Mouse (Mus musculus) intestine, embryonic 14.5 days (tissue): ENCODE results near the gene Gpr3. TPM values are rescaled to one million over a fixed set of nuclear protein-coding genes. Genes with fewer than 3 reads are reported as not detected.
A peak's percentile ranks its signal among the peaks of the same experiment; 100 is the strongest.

Source experiments
- ATAC-seq: fragments of 200-750 bp; cut with Nextera tagmentation; replicated peaks from 2 replicates; pipeline ENCODE4 v1.8.0; 2017; ENCODE audit warnings: low read depth, moderate number of reproducible peaks, moderate TSS enrichment, moderate library complexity; ENCODE audit not compliant: low FRiP score, low TSS enrichment
- DNase-seq: peaks from one replicate; pipeline ENCODE4 v3.0.0-alpha.2; 2018; ENCODE audit warnings: low spot score
- H3K27ac ChIP-seq: fragments of 300-500 bp; sonication (generic); 2 replicates; pipeline ENCODE4 v1.5.1; 2014; ENCODE audit warnings: low read depth, mild to moderate bottlenecking, control low read depth
- H3K27me3 ChIP-seq: fragments of 300-500 bp; sonication (generic); replicated peaks from 2 replicates; pipeline ENCODE4 v1.6.1; 2014; ENCODE audit warnings: low read length, control low read depth; ENCODE audit not compliant: control insufficient read depth, insufficient read depth
- H3K36me3 ChIP-seq: fragments of 300-500 bp; sonication (generic); 2 replicates; pipeline ENCODE4 v1.6.1; 2014; ENCODE audit warnings: low read length, control low read depth; ENCODE audit not compliant: control insufficient read depth, insufficient read depth
- H3K4me1 ChIP-seq: fragments of 300-500 bp; sonication (generic); replicated peaks from 2 replicates; pipeline ENCODE4 v1.6.1; 2014; ENCODE audit warnings: low read length, control low read depth, mixed read lengths; ENCODE audit not compliant: control insufficient read depth, insufficient read depth
- H3K4me2 ChIP-seq: fragments of 300-500 bp; sonication (generic); 2 replicates; pipeline ENCODE4 v1.6.1; 2014; ENCODE audit warnings: low read length
- H3K4me3 ChIP-seq: fragments of 300-500 bp; sonication (generic); 2 replicates; pipeline ENCODE4 v1.5.1; 2014; ENCODE audit warnings: low read depth, low read length, control low read depth, mixed read lengths
- H3K9ac ChIP-seq: fragments of 300-500 bp; sonication (generic); 2 replicates; pipeline ENCODE4 v1.6.1; 2014; ENCODE audit warnings: mild to moderate bottlenecking, low read length
- H3K9me3 ChIP-seq: fragments of 300-500 bp; sonication (generic); 2 replicates; pipeline ENCODE4 v1.6.1; 2016; ENCODE audit warnings: low read length, control low read depth; ENCODE audit not compliant: control insufficient read depth
- WGBS: fragments of 180-500 bp; shearing (Covaris S2); extraction: QIAGEN DNeasy Blood & Tissue Kit; methylation state at CpG from one replicate; pipeline ENCODE4 v1.1.7; 2014; 5-methylcytosine and 5-hydroxymethylcytosine counted together
- polyA plus RNA-seq: library from polyadenylated mRNA; unstranded; fragments of >200 nt; fragmentation: Nextera tagmentation; extraction: Ambion mirVana; gene quantifications from 2 replicates; pipeline ENCODE4 v1.2.1, GENCODE M21; 2014

Gene Gpr3
- polyA plus RNA-seq, 1 experiment from 2014 or later = not detected

GRCm38 (mm10) chr4:133210788-133211390 lies 1.4 kb downstream of the Gpr3 start:
- no peaks in the 10 kb centered on the region for H3K36me3 ChIP-seq
- 94% methylated on average over 19 of the region's 19 CpGs for WGBS
- peaks cover 24% of the 10 kb centered on the region for H3K27me3 ChIP-seq

DNA sequence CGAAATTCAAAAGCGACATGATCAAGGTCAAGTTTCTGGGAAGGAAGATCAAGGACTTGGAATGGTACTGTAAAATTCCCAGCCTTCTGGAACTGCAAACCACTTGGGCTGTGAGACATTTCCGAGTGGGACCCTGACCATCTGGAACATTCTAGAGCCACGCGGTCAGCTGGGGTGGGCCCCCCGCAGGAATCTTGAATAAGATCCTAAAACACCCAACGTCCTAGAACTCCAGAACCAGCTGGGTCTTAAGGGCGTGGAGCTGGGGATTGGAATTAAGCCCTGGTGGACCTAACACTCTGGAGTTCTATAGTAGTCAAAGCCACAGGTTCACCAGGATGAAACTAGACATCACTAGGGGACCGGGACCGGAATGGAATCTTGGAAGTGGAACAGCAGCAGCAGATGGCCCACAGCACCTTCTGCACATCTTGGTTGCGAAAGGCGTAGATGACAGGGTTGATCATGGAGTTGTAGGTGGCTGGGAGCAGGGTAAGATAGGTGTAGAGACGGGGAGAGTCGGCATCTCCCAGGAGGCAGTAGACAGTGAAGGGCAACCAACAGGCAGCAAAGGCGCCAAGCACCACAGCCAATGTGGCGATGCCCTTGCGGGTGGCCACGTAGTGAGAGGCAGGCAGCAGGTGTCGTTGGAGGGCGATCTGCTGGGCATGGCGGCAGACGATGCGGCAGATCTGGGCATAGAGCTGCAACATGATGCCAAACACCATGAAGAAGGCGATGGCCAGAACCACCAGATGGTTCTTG lies 2.1 kb downstream of the Gpr3 start:
- Histone ChIP-seq H3K9me3 (no peaks in the 10 kb centered on the region), H3K9ac (no peak overlapping the region), H3K4me1 (peaks cover 11% of the 10 kb centered on the region), H3K27me3 (peaks cover 24% of the 10 kb centered on the region), H3K36me3 (no peaks in the 10 kb centered on the region), H3K4me2 (no peak overlapping the region), H3K4me3 (no peak overlapping the region), H3K27ac (no peak overlapping the region)
- 93% methylated on average over 24 of the region's 24 CpGs for WGBS
- no peak for ATAC-seq
- DNase-seq = no peak

More at GRCm38 (mm10) chr4:133210788-133211390, 1.4 kb downstream of the Gpr3 start:
- Histone ChIP-seq H3K4me3 (no peak overlapping the region), H3K27ac (no peak overlapping the region), H3K9ac (no peak overlapping the region), H3K4me2 (no peak overlapping the region), H3K9me3 (no peaks in the 10 kb centered on the region), H3K4me1 (peaks cover 11% of the 10 kb centered on the region)
- DNase-seq (no peak), ATAC-seq (no peak)

DNA sequence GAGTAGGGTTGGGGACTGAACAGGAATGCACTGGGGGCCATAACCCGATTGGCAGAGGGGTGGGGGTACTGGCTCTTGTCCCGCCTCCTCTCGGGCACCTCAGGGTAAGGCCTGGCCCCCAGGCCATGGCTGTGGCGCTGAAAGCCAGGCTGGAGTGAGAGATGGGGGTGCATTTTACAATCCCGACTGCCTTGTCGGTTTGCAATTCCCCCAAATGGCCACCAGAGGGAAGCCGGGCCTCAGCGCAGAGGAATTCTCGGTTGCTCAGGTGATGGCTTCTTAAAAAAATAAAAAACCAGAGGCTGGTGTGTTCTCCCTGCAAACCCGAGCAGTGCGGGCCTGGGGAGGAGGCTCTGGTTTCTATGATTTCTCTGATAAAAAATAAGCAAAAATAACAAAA lies 3.0 kb downstream of the Gpr3 start:
- ATAC-seq = no peak; the same call in 1 of the 2 replicates
- Histone ChIP-seq H3K27ac (no peak overlapping the region), H3K4me1 (peaks cover 14% of the 10 kb centered on the region), H3K9me3 (no peaks in the 10 kb centered on the region), H3K27me3 (peaks cover 23% of the 10 kb centered on the region), H3K4me3 (no peak overlapping the region), H3K36me3 (no peaks in the 10 kb centered on the region), H3K9ac (no peak overlapping the region), H3K4me2 (no peak overlapping the region)
- WGBS = 4% methylated on average over 11 of the region's 11 CpGs
- peak; percentile 77 for DNase-seq

- Histone ChIP-seq H3K4me2 (no peak overlapping the region), H3K9ac (0 out of 2 replicates have a peak overlapping the region, but pooled peaks have one; percentile 11), H3K9me3 (no peaks in the 10 kb centered on the region), H3K27ac (peak overlapping the region; percentile 66), H3K4me1 (peaks cover 27% of the 10 kb centered on the region), H3K36me3 (no peaks in the 10 kb centered on the region), H3K4me3 (no peak overlapping the region), H3K27me3 (no peaks in the 10 kb centered on the region)
- DNase-seq (no peak), ATAC-seq (no peak)
- 11% methylated on average over 7 of the region's 7 CpGs for WGBS
Measured at GRCm38 (mm10) chr4:133204379-133204778, 8.0 kb downstream of the Gpr3 start.

DNA sequence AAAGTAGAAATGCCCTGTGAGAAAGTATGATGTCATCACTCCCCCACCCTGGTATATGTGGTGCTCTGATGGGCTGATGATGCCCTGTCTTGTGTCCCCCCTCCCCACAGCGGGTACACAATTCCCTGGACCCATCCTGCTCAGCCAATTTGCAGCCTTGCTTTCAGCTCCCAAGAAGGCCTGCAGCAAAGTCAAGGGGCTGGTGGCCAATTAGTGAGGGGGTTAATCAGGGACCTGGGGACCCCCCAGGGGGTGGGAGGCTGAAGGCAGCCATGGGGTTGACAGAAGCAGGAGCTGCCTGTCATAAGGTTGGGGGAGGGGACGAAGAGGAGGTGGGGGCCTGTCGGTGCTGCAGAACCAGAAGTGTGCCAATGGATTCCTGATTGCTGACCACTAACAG lies 8.7 kb downstream of the Gpr3 start:
- Histone ChIP-seq H3K9ac (no peak overlapping the region), H3K27ac (no peak overlapping the region), H3K4me3 (no peak overlapping the region), H3K4me2 (no peak overlapping the region), H3K9me3 (no peaks in the 10 kb centered on the region), H3K27me3 (no peaks in the 10 kb centered on the region), H3K36me3 (no peaks in the 10 kb centered on the region), H3K4me1 (peaks cover 33% of the 10 kb centered on the region)
- DNase-seq (no peak), ATAC-seq (no peak)
- 68% methylated on average over 3 of the region's 3 CpGs for WGBS

DNA sequence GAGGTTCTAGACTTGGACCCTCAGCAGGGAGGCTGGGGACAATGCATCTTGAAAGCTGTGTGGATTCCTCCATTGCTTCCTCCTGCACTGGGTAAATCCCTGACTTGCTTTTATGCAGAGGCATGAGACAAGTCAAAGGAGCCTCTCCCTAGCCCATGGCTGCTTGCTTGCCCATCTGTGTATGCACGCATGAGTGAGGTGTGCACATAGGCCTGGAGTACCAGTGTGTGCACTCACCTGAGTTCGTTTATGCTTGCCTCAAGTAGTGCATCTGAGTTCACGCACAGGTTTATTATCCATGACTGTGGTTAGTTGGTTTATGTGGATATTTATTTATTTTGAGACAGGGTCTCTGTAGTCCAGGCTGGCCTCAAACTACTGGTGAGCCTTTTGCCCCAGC lies 10.1 kb downstream of the Gpr3 start:
- Histone ChIP-seq H3K36me3 (no peaks in the 10 kb centered on the region; the same call in 1 of the 2 replicates), H3K9me3 (no peaks in the 10 kb centered on the region), H3K9ac (no peak overlapping the region), H3K4me2 (no peak overlapping the region), H3K4me3 (no peak overlapping the region), H3K27me3 (no peaks in the 10 kb centered on the region), H3K27ac (no peak overlapping the region), H3K4me1 (peaks cover 46% of the 10 kb centered on the region)
- 95% methylated on average over 3 of the region's 3 CpGs for WGBS
- ATAC-seq (no peak), DNase-seq (no peak)

DNA sequence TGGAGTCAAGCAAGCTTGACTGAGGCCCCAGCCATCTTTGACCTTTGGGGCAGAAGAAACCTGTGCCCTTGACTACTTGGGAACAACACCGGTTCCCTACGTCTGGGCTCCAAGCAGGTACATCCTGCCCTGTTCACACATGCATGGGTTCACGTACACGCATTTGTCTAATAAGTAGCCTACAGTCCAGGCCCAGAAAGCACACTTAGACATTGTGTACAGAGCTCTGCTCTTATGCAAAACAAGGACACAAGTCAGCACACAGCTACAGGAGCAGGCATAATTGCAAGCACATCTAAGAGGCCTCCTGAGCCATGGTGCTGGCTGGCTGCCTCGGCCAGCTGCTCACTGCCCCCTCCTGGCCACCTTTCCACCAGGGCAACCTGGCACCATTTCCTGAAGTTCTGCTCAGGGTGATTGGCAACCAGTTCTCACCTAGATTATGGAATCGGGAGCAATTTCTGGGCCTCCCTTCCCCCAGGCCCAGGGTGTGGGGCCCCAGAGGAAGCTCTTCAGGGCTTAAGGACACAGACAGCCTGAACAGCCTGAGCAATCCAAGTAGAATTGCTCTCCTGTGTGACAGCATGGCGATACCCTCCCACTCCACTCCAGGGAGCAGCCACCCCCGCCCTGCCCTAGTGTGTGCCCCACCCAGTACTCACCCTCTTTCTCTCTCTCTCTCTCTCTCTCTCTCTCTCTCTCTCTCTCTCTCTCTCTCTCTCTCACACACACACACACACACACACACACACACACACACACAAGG lies 11.1 kb downstream of the Gpr3 start:
- WGBS = 62% methylated on average over 8 of the region's 8 CpGs
- Histone ChIP-seq H3K9me3 (no peaks in the 10 kb centered on the region), H3K4me1 (peaks cover 56% of the 10 kb centered on the region), H3K4me2 (no peak overlapping the region), H3K4me3 (no peak overlapping the region), H3K36me3 (peaks cover 8% of the 10 kb centered on the region), H3K27ac (peak overlapping the region; percentile 72), H3K9ac (no peak overlapping the region), H3K27me3 (no peaks in the 10 kb centered on the region)
- DNase-seq (peak; percentile 75), ATAC-seq (peak; percentile 41; the same call in 1 of the 2 replicates)

GRCm38 (mm10) chr4:133200343-133200742 lies 12.0 kb downstream of the Gpr3 start:
- H3K36me3 ChIP-seq = peaks cover 16% of the 10 kb centered on the region
- WGBS = 31% methylated on average over 21 of the region's 21 CpGs
- H3K4me3 ChIP-seq = no peak overlapping the region
- no peaks in the 10 kb centered on the region for H3K9me3 ChIP-seq
- H3K27ac ChIP-seq = peak overlapping the region; percentile 72
- peaks cover 56% of the 10 kb centered on the region for H3K4me1 ChIP-seq
- DNase-seq (no peak), ATAC-seq (no peak)
- H3K27me3 ChIP-seq = no peaks in the 10 kb centered on the region
- H3K4me2 ChIP-seq = peak overlapping the region; percentile 9; the same call in 1 of the 2 replicates
- no peak overlapping the region for H3K9ac ChIP-seq
